Mouse (Mus musculus): ENCODE data around the gene Ints13.
"Not testable (repeated sequence)": the region's sequence is repeated elsewhere in the genome, so short reads cannot be mapped to it uniquely, and the experiment has no call there.

Ints13 gene

GRCm38 (mm10) chr6:146577310-146578109 lies at the start of gene Ints13:
Gene Ints13, minus strand, starts transcription at chr6:146577835.
- DNase-seq (ENCODE audit: low spot score) = peak; percentile 98

- DNase-seq (ENCODE audit: low spot score) = no peak
Measured at GRCm38 (mm10) chr6:146616670-146617069, 39.0 kb upstream of the Ints13 start.

GRCm38 (mm10) chr6:146615891-146616290 lies 38.3 kb upstream of the Ints13 start:
- DNase-seq (ENCODE audit: low spot score) = no peak

- no peak for DNase-seq (ENCODE audit: low spot score)
Measured at GRCm38 (mm10) chr6:146614541-146614940, 36.9 kb upstream of the Ints13 start.

- no peak for DNase-seq (ENCODE audit: low spot score)
Measured at GRCm38 (mm10) chr6:146613907-146614306, 36.3 kb upstream of the Ints13 start.

- DNase-seq (ENCODE audit: low spot score) = no peak
Measured at GRCm38 (mm10) chr6:146612736-146613135, 35.1 kb upstream of the Ints13 start.

GRCm38 (mm10) chr6:146611897-146612296 lies 34.3 kb upstream of the Ints13 start:
- DNase-seq (ENCODE audit: low spot score) = no peak

- DNase-seq (ENCODE audit: low spot score) = no peak
Measured at GRCm38 (mm10) chr6:146611385-146611784, 33.8 kb upstream of the Ints13 start.

GRCm38 (mm10) chr6:146603651-146604050 lies 26.0 kb upstream of the Ints13 start:
- no peak for DNase-seq (ENCODE audit: low spot score)

GRCm38 (mm10) chr6:146602601-146603000 lies 25.0 kb upstream of the Ints13 start:
- DNase-seq (ENCODE audit: low spot score) = no peak

GRCm38 (mm10) chr6:146585134-146585533 lies 7.5 kb upstream of the Ints13 start:
- DNase-seq (ENCODE audit: low spot score) = no peak

GRCm38 (mm10) chr6:146583366-146584046 lies 5.9 kb upstream of the Ints13 start:
- no peak for DNase-seq (ENCODE audit: low spot score)

- peak; percentile 56 for DNase-seq (ENCODE audit: low spot score)
Measured at GRCm38 (mm10) chr6:146580381-146580926, 2.8 kb upstream of the Ints13 start.

- DNase-seq (ENCODE audit: low spot score) = peak; percentile 36
Measured at GRCm38 (mm10) chr6:146578586-146578985, 951 bp upstream of the Ints13 start.

GRCm38 (mm10) chr6:146578111-146578531 lies 486 bp upstream of the Ints13 start:
- DNase-seq (ENCODE audit: low spot score) = no peak

GRCm38 (mm10) chr6:146576903-146577302 lies 732 bp downstream of the Ints13 start, which contains the start of gene Fgfr1op2:
Gene Fgfr1op2, plus strand, starts transcription at chr6:146577203.
- no peak for DNase-seq (ENCODE audit: low spot score)

- no peak for DNase-seq (ENCODE audit: low spot score)
Measured at GRCm38 (mm10) chr6:146572073-146572472, 5.6 kb downstream of the Ints13 start.

GRCm38 (mm10) chr6:146562461-146562860 lies 15.2 kb downstream of the Ints13 start:
- DNase-seq (ENCODE audit: low spot score) = not testable (repeated sequence)

GRCm38 (mm10) chr6:146551326-146551725 lies 26.3 kb downstream of the Ints13 start:
- DNase-seq (ENCODE audit: low spot score) = no peak

- no peak for DNase-seq (ENCODE audit: low spot score)
Measured at GRCm38 (mm10) chr6:146550421-146550820, 27.2 kb downstream of the Ints13 start.

GRCm38 (mm10) chr6:146545289-146545865 lies 32.3 kb downstream of the Ints13 start:
- DNase-seq (ENCODE audit: low spot score) = no peak

GRCm38 (mm10) chr6:146544622-146545021 lies 33.0 kb downstream of the Ints13 start:
- DNase-seq (ENCODE audit: low spot score) = no peak

GRCm38 (mm10) chr6:146540386-146540785 lies 37.2 kb downstream of the Ints13 start:
- no peak for DNase-seq (ENCODE audit: low spot score)

Data from layer of hippocampus, adult 11-12 months (tissue).